Mouse (Mus musculus): ENCODE measurements around the gene Fndc3b.

Fndc3b gene

DNA sequence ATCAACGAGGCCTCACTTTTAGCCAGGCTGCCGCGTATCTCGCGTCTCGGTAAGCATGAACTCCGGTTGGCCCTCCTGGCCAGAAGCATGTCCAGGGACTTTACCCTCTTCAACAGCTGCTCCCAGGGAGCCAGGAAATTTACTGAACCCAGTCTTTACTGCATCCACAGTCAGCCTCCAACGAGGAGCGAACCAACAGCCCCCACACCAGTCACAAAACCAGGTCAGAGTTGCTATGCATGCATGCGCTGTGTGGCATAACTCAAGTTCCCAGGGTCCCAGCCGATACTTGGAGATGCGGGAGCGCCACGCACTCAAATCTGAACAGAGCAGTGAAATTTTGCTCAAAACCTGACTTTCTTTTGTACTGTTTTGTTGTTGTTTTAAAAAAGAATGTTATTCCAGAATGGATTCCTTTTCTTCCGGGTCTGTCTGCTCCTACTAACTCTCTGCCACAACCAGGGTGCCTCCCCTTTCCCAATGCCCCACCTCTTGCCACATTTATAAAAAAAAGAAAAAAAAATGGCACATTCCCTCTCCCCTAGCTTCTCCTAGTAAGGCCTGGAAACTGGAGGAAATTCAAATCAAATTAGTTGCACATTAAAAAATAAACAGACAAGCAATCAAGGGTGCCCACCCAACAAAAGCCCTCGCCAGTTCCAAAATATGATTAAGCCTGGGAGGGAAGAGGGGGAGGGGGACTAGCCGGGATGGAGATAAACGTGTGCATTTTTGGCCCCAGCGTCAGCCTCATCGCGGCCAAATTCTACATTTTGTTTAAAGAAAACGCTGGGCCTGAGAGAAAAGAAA, 1.8 kb downstream of the Fndc3b start:
- peak in 1 of 2 experiments; percentile 11 for DNase-seq (ENCODE audit: low spot score in 2 of 2)

DNA sequence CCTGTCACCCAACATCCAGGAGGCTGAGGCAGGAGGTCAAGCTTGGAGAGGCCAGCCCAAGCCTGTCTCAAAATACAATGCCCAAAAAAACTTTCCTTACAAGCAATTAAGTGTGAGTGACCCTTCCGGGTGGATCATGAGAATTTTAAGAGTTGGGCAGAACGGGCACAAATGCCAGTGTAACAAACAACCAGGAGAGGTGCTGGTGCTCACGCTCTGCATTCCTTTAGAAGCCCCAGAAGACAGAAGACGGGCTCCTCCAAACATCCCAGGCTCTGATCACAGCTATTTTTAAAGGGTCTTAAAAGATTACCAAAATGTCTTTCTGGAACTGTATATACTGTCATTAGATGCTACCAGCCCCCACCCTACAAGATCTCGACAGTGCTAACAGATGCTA, 2.5 kb downstream of the Fndc3b start:
- no peak for DNase-seq (ENCODE audit: low spot score in 2 of 2)

DNA sequence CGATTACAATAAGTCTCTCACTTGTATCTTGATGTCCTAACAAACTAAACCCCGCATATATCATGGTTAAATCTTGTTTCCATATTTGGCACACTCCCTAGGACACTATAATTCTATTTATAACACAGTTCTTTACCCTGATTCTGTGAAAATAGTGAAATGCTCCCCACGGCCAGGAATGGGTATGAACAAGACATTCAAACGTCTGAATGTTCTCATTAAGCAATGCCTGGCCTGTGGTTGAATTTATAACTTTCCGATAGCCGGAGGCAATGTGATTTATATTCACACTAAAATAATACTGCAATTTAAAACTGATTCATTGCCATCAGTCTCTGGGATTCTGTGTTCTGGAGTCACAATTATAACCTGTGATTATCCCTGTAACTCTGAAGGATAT, 5.3 kb downstream of the Fndc3b start:
- no peak for DNase-seq (ENCODE audit: low spot score in 2 of 2)

DNA sequence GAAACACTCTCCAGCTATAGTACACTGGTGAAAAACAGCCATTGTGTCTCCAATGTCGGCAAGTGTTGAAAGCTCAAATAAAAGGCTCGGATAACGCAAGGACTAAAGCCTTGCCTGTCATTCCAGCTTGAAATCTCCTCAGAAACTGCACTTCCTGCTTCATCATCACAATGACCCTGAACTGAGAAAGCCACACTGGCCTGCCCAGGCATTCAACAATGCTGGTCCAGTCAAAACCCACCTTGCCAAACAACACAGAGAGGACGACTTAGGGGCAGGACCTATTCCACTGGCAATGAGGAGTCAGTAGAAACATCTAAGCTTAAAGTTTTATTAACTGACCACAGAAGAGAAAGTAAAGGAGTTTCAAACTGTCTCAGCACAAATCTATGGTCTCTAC, 6.1 kb downstream of the Fndc3b start:
- DNase-seq (ENCODE audit: low spot score in 2 of 2), result no peak

DNA sequence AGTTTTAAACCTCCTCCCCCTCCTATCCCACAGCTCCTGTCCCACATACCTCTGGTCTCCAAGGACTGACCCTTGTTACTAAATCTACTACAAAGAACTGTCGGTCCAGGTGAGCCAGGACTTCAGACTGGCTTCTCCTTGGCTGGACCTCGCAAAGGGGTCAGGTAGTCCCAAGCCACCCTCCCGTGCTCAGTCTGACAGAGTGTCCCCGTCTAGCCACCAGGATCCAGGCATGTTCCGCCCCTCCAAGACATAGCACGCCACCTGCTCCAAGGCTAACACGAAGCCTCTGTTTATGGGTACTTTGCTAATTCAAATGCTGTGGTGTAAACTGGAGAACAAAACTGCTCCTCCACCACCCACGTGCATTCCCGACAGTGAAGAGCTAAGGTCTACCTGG, 6.5 kb downstream of the Fndc3b start:
- DNase-seq (ENCODE audit: low spot score in 2 of 2), result no peak

DNA sequence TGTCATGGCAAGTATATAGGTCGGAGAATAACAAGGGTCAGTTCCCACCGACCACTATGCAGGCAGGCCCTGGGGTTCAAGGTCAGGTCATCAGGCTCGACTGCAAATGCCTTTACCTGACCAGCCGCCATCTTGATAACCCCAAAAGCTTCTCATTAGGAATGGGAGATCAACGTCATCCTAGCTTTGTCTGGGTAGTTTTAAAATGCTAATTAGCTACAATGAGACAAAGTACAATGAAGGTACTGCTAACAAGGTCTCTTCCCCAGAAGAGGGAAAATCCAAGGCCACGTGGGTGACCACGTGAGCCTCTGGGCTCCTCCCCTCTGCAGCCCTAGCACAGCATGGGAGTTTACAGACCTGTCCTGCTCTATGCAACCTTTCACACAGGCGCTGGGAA, 7.6 kb downstream of the Fndc3b start:
- no peak for DNase-seq (ENCODE audit: low spot score in 2 of 2)

DNA sequence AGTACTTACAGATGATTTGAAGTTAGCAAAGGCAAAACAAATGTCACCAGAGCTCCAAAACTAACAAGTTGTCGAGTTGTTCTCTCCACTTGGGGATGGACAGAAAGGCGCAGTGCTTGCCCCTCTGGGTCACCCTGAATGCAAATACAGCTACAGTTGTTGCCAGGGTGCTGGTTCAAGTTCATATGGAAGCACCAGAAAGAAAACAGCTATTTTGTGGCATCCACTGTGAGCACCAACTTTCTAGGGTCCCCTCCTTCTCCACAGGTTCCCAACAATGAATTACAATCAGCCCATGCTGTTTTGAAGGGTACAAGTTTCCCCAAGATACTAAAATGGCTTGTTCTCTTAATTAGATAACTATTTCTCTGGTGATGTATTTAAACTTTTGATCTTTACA, 8.0 kb downstream of the Fndc3b start:
- DNase-seq (ENCODE audit: low spot score in 2 of 2), result no peak

DNA sequence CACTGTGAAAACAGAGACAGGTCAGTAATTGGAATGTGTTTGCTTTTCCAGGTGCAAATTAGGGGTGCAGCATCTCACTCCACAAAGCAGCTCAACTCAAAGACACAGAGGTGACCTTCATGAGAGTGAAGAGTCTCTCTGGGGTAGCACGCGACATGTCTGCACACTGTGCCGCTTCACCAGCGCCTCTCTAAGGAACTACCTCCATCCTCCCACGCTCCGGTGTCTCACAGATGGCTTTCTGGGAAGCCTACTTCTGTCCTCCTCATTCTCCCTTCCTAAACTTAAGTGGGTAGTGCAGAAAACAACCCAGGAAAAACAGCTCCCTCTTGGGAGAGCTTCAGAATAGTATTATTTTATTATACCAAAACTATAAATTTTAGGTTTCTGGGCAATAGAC, 12.4 kb downstream of the Fndc3b start:
- DNase-seq (ENCODE audit: low spot score in 2 of 2), result peak; percentile 69 to 80

DNA sequence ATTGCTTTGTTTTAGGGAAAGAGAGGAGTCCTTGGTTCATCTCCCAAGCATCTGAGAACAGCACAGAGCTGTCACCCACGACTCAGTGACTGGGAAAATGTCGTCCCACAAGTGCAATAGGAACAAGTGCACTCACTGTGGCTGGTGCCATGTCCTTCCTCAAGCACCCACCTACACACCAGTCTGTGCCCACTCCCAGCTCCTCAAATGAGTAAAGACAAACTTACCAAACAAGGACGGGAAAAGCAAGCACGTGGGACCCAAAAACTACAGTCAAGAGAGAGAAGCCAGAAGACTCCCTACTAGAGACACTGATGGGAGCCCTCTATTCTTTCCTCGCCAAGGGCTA, 14.7 kb downstream of the Fndc3b start:
- DNase-seq (ENCODE audit: low spot score in 2 of 2), result peak in 1 of 2 experiments; percentile 25

DNA sequence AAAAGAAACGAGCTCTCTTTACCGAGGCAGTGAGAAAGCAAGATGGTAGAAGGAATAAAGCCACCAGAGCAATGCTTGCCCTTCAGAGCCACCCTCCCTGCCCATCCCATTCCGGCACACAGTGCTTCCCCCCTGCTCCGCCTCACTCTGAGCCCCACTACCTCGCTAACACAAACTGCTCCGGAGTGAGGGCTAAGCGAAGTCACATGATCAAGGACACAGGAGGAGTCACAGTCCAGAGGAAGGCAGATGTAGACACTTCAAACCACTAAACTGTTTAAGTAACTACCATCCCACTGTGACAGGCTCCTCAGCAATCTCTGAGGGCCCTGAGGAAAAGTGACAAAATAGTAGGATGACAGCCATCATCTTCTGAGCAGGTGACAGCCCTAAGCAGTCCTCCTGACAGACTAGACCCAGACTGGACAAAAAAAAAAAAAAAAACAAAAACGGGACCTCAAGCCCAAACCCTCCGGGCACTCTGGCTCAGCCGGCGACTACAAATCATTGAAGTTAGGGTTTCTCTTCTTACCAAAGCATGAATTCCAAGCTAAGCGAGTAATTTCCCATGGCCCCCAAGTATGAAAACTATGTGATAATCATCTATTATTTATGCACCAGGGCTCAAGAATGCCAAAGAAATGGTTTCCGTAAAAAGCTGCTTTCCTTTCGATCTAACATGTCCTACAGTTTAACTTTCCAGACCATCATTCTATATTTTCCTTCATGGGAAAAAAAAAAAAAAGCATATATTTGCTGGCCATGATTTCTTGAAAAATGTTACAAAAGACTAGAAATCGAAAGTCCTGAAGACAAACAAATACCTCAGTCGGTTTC, 15.3 kb downstream of the Fndc3b start:
- DNase-seq (ENCODE audit: low spot score in 2 of 2), result no peak

DNA sequence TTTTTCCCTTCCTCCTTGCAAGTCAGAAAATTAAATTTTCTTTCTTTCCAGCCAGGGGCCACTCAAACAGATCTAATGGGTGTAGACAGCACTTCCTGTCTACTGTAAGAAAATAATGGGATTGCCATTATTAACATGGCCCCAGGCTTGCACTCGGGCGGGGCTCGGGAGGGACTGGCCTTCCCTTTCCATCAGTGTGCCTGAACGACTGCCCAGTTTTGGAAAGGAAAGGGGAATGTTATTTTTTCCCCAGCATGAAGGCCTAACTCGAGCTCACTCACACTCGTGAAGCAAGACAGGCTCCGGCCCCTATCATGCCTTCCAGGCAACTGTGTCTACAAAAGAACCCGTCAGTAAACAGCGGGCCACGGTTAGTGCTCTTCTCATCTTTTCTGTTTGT, 16.5 kb downstream of the Fndc3b start:
- DNase-seq (ENCODE audit: low spot score in 2 of 2), result no peak

DNA sequence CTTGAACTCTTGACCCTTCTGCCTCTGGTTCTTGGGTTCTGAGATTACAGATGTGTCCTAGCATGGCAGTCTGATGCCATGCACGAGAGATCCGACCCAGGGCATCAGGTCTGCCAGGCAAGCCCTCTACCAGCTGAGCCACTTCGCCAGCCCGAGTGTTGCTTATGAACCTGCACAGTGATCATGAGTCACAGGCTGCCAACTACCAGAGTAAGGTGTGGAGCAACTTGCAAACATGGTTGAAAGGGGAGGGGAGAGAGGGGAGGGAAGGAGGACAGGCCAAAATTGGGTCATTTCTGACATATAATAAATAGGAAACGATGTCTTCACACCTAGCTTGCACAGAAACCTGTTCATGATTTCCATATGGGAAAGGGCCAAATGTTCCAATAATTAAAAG, 17.0 kb downstream of the Fndc3b start:
- no peak for DNase-seq (ENCODE audit: low spot score in 2 of 2)

DNA sequence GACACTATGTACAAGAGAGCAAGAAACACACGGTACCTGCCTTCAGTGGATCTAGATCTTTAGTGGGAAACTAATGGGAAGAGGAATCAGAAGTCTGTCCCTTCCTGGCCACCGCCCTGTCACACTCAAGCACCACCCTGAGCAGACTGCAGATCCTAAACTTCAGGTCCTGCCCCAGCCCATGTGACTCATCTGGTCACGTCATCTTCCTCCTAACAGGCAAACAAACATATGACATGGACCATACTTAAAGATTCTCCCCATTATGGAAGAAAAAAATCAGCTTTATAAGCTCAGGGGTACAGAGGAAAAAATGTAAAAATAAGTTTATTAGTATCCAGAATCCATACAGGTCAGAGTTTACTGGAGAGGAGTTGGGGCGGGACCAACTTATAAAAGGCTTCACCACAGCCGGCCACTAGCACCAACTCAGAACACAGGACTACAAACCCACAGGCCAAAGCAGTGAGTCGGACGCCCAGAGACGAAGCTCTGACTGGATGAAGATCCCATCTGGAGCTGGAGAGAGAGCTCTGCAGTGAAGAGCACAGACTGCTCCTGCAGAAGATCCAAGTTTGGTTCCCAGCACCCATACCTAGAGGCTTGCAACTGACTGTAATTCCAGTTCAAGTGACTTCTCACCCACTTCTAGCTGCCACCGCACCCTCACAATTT, 19.5 kb downstream of the Fndc3b start:
- DNase-seq (ENCODE audit: low spot score in 2 of 2), result no peak

DNA sequence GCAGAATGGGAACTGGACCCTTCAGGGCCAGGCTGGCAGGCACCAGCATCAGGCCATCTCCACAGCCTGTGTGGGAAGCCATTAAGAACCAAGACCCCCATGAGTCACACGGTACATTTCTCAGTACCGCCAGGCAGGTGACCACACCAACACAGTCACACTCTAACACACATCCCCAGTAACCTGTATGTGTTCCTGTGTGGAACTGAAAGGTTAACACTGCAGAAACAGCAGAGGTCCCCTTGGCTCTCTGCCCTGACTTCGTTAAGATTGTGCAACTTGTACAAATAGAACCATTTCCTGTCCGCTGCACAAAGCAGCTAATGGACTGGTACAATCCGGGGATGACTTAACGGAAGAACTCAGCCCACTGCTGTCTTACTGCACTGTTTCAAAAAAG, 21.1 kb downstream of the Fndc3b start:
- no peak for DNase-seq (ENCODE audit: low spot score in 2 of 2)

DNA sequence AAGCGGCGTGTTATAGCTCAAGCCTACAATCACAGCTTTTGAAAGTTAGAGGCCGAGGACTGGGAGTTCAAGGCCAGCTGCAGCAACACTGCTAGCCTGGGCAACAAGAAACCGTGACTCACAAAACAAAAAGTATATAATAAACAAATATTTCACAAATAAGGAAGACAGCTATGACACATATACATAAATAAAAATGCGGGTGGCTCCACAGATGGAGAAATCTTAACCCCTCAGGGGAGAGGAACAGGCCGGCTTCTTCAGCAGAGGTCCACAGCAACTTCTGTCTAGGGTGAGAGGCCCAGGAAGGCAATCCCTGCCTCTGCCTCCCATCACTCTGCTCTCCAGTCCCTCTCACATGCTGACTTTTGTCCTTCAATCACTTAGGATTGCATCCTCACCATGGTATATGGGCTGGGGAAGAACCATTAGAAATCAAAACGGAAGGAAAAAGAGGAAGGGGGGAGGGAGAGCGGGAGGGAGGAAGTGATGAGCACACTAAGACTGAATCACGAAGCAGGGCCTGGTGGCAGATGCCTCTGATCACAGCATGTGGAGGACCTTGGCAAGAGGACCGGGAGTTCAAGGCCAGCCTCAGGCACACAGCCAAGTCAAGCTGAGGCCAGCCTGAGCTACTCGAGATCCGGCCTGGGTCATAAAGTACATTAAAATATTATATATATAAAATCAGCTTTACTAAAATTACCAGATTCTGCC, 21.8 kb downstream of the Fndc3b start:
- no peak for DNase-seq (ENCODE audit: low spot score in 2 of 2)

DNA sequence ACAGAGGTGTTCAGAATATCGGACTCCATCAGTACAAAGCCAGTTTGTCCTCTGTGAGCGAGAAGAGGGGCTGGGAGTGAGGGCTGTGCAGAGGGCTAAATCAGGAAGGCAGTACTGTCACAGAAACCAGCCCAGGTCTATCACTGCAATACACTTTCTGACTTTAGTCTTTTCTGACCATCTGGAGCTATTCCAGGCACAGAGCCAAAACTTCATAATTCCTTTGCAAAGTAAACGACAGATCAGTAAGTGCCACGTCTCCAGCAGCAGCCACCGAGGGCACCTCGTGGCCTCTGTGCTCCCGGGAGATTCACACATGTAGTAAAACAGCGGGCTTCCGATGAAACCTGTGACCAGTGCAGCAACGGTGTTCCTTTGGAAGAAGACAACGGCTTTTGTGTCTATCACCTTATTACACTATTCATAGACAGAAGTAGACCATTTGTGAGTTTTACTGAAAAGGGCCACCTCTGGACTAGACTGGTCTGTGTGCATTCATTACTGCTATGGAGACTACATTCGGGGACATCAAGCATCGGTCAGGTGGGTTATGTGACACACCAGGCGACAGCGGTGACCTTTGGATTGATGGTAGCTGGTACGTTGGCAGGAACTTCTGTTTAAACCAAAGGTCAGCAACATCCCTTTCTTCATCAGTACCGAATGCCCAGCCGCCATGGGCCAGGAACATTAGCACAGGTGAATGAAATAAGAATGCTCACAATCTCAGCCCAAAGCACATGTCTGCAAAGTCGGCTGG, 24.2 kb downstream of the Fndc3b start:
- DNase-seq (ENCODE audit: low spot score in 2 of 2), result no peak

DNA sequence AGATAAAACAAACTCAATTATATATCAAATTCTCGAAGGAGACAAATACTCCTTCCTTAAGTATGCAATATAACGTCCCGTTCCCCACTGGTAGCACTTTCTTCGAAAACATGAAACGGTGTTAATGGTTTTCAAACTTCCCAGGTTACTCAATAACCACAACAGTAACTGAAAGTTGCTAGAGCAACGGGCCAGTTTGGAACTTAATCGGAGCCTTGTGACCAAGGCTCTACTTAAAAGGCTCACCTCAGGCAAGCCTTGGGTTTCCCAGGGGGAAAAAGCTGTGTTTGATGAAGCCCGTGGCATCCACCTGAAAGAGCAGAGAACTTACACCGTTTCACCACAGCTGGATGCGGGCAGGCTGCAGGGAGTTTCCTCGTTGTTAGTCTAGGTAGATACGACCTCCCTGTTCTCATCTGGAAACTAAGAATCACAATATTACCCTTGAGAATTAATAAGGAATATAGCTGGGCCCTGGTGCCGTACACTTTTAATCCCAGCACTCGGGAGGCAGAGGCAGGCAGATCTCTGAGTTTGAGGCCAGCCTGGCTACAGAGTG, 25.4 kb downstream of the Fndc3b start:
- DNase-seq (ENCODE audit: low spot score in 2 of 2), result no peak

DNA sequence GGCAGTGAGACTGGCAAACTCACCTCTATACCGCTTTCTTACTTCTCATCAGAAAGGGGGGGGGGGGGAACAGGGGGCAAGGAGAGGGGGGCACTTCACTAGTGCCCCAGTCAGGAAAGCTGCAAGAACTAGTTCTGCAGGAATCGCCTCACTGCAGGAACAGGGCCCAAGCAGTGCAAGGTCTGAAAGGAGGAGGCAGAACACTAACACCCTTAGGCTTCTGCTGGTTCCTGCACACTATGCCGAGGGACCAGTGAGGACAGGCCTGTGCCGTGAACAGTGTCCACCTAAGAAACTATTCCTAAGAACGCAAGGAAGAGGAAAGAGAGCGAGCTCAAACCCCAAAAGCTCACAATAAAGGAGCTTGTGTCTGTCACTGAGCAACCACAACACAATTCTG, 26.0 kb downstream of the Fndc3b start:
- no peak for DNase-seq (ENCODE audit: low spot score in 2 of 2)

DNA sequence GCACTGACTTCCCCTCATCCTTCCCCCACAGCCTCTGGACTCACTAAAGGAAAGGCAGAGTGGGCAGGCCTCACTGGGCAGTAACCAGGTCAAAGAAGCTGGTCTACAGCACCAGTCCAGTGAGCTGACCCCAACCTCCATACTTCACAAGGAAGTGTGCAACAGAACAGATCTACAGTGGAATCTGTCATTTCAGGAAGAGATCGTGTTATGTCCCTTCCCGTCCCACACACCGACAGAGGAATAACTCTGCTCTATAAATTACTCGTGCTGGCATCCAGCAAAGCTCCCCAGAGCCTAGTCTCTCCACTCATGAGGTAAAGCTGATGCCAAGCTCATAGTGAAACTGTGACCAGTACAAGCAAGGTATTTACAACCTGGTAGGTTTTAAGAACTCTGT, 27.7 kb downstream of the Fndc3b start:
- DNase-seq (ENCODE audit: low spot score in 2 of 2), result peak in 1 of 2 experiments; percentile 19

DNA sequence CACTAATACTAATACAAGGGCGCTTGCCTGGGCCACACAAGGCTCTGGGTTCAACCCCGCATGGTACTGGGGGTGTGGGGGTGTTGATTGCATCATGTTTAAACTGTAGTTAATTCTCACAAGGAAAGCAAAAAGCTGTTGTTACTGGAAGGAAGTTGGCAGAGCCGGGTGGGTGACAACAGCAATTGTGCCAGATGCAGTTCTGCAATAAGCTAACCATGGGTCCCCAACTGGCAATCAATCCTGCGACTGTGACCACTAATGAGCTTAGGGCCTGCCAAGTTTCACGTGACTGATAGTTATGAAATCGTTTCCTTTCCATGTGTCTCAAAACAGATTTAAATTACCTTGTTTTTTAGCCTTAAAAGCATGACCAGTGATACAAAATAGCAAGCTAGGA, 33.5 kb downstream of the Fndc3b start:
- DNase-seq (ENCODE audit: low spot score in 2 of 2), result no peak

DNA sequence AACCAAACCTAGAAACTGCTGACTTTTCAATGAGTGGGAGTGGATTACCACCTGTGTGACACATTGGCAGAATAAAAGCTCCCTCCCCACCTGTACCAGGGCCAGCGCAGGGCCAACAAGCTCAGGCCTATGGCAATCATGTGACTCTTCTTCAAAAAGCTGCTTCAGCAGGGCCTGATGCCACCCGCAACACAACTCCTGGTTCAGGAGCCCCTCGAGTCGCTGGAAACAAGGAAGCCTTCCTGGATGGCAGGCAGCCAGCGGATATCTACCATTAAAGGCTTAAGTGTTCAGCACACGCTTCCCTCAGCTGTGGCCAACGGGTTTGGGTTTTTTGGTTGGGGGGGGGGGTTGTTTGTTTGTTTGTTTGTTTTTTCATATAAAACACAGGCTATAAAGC, 37.4 kb downstream of the Fndc3b start:
- no peak for DNase-seq (ENCODE audit: low spot score in 2 of 2)
